Mouse (Mus musculus) liver, embryonic 12.5 days (tissue): ENCODE measurements around the gene Hyal6. TPM values are rescaled to one million over a fixed set of nuclear protein-coding genes. Genes with fewer than 3 reads are reported as not detected.

Experiments
- ATAC-seq: fragments of 200-750 bp; cut with Nextera tagmentation; 2 replicates; pipeline ENCODE4 v1.8.0; 2017; ENCODE audit warnings: moderate number of reproducible peaks, mild to moderate bottlenecking, moderate library complexity
- H3K27ac ChIP-seq: fragments of 300-500 bp; sonication (generic); 2 replicates; pipeline ENCODE4 v1.5.1; 2016; ENCODE audit warnings: mild to moderate bottlenecking
- H3K27me3 ChIP-seq: fragments of 300-500 bp; sonication (generic); replicated peaks from 2 replicates; pipeline ENCODE4 v1.6.1; 2016; ENCODE audit warnings: mild to moderate bottlenecking, moderate library complexity
- H3K36me3 ChIP-seq: fragments of 300-500 bp; sonication (generic); 2 replicates; pipeline ENCODE4 v1.6.1; 2016; ENCODE audit warnings: mild to moderate bottlenecking, moderate library complexity
- H3K4me1 ChIP-seq: fragments of 300-500 bp; sonication (generic); 2 replicates; pipeline ENCODE4 v1.6.1; 2016
- H3K4me2 ChIP-seq: fragments of 300-500 bp; sonication (generic); 2 replicates; pipeline ENCODE4 v1.6.1; 2016; ENCODE audit warnings: mild to moderate bottlenecking, moderate library complexity
- H3K4me3 ChIP-seq: fragments of 300-500 bp; sonication (generic); 2 replicates; pipeline ENCODE4 v1.5.1; 2016; ENCODE audit warnings: mild to moderate bottlenecking, moderate library complexity
- H3K9ac ChIP-seq: fragments of 300-500 bp; sonication (generic); 2 replicates; pipeline ENCODE4 v1.6.1; 2016; ENCODE audit warnings: mild to moderate bottlenecking, moderate library complexity
- H3K9me3 ChIP-seq: fragments of 300-500 bp; sonication (generic); replicated peaks from 2 replicates; pipeline ENCODE4 v1.6.1; 2016; ENCODE audit warnings: mild to moderate bottlenecking, moderate library complexity
- WGBS: fragments of 180-500 bp; shearing (Covaris S2); methylation state at CpG from one replicate; pipeline ENCODE4 v1.1.7; 2016; ENCODE audit not compliant: insufficient replicate concordance; 5-methylcytosine and 5-hydroxymethylcytosine counted together
- polyA plus RNA-seq: library from polyadenylated mRNA; unstranded; fragments of >200 nt; fragmentation: Nextera tagmentation; extraction: Ambion mirVana; gene quantifications from 2 replicates; pipeline ENCODE4 v1.2.1, GENCODE M21; 2016

The Hyal6 gene
- polyA plus RNA-seq, result not detected in 2 replicates

- no peak within 1 kb of the TSS for H3K9ac ChIP-seq
- no peaks in the 10 kb centered on the region for H3K27me3 ChIP-seq
- no peaks in the 10 kb centered on the region for H3K4me1 ChIP-seq
- no peaks in the 10 kb centered on the region for H3K9me3 ChIP-seq
- ATAC-seq, result no peak
- no peak within 1 kb of the TSS for H3K27ac ChIP-seq
- no peak within 1 kb of the TSS for H3K4me3 ChIP-seq
- WGBS, result 63% methylated on average over 3 of the region's 3 CpGs
- H3K36me3 ChIP-seq, result no peaks in the 10 kb centered on the region
- no peak within 1 kb of the TSS for H3K4me2 ChIP-seq
Measured at GRCm38 (mm10) chr6:24732945-24733344, at the start of gene Hyal6. Gene Hyal6, plus strand, starts transcription at chr6:24733245.

- H3K4me3 ChIP-seq, result no peak overlapping the region
- H3K9ac ChIP-seq, result no peak overlapping the region
- H3K4me2 ChIP-seq, result no peak overlapping the region
- H3K9me3 ChIP-seq, result no peaks in the 10 kb centered on the region
- ATAC-seq, result no peak
- H3K4me1 ChIP-seq, result no peaks in the 10 kb centered on the region
- no peaks in the 10 kb centered on the region for H3K27me3 ChIP-seq
- WGBS, result 53% methylated on average over 1 of the region's 1 CpGs
- no peaks in the 10 kb centered on the region for H3K36me3 ChIP-seq
- no peak overlapping the region for H3K27ac ChIP-seq
Measured at GRCm38 (mm10) chr6:24687871-24688270, 45.2 kb upstream of the Hyal6 start.

- Histone ChIP-seq H3K27me3 (no peaks in the 10 kb centered on the region), H3K9ac (no peak overlapping the region), H3K4me3 (no peak overlapping the region), H3K4me2 (no peak overlapping the region), H3K4me1 (no peaks in the 10 kb centered on the region), H3K27ac (no peak overlapping the region), H3K36me3 (no peaks in the 10 kb centered on the region), H3K9me3 (no peaks in the 10 kb centered on the region)
- WGBS, result 57% methylated on average over 11 of the region's 11 CpGs
- no peak for ATAC-seq
Measured at GRCm38 (mm10) chr6:24694455-24695410, 38.3 kb upstream of the Hyal6 start.

- no peak for ATAC-seq
- Histone ChIP-seq H3K4me2 (no peak overlapping the region), H3K36me3 (no peaks in the 10 kb centered on the region), H3K4me3 (no peak overlapping the region), H3K9me3 (no peaks in the 10 kb centered on the region), H3K27ac (no peak overlapping the region), H3K4me1 (no peaks in the 10 kb centered on the region), H3K27me3 (no peaks in the 10 kb centered on the region), H3K9ac (no peak overlapping the region)
- WGBS, result 69% methylated on average over 4 of the region's 4 CpGs
Measured at GRCm38 (mm10) chr6:24696117-24696516, 36.9 kb upstream of the Hyal6 start.

GRCm38 (mm10) chr6:24697216-24697615 is 35.8 kb upstream of the Hyal6 start:
- 65% methylated on average over 5 of the region's 5 CpGs for WGBS
- Histone ChIP-seq H3K4me1 (no peaks in the 10 kb centered on the region), H3K4me3 (no peak overlapping the region), H3K27me3 (no peaks in the 10 kb centered on the region), H3K4me2 (no peak overlapping the region), H3K9me3 (no peaks in the 10 kb centered on the region), H3K27ac (no peak overlapping the region), H3K36me3 (no peaks in the 10 kb centered on the region), H3K9ac (no peak overlapping the region)
- ATAC-seq, result no peak

- H3K4me3 ChIP-seq, result no peak overlapping the region
- H3K4me2 ChIP-seq, result no peak overlapping the region
- no peaks in the 10 kb centered on the region for H3K9me3 ChIP-seq
- H3K4me1 ChIP-seq, result no peaks in the 10 kb centered on the region
- no peak for ATAC-seq
- no peak overlapping the region for H3K9ac ChIP-seq
- no peaks in the 10 kb centered on the region for H3K36me3 ChIP-seq
- no peak overlapping the region for H3K27ac ChIP-seq
- no peaks in the 10 kb centered on the region for H3K27me3 ChIP-seq
- 66% methylated on average over 5 of the region's 5 CpGs for WGBS
Measured at GRCm38 (mm10) chr6:24707090-24707489, 26.0 kb upstream of the Hyal6 start.

- Histone ChIP-seq H3K27me3 (no peaks in the 10 kb centered on the region), H3K4me3 (no peak overlapping the region), H3K36me3 (no peaks in the 10 kb centered on the region), H3K9ac (no peak overlapping the region), H3K9me3 (no peaks in the 10 kb centered on the region), H3K4me2 (no peak overlapping the region), H3K27ac (no peak overlapping the region), H3K4me1 (no peaks in the 10 kb centered on the region)
- WGBS, result 54% methylated on average over 2 of the region's 2 CpGs
- no peak for ATAC-seq
Measured at GRCm38 (mm10) chr6:24707499-24707898, 25.5 kb upstream of the Hyal6 start.

- ATAC-seq, result no peak
- no peak overlapping the region for H3K27ac ChIP-seq
- H3K9me3 ChIP-seq, result no peaks in the 10 kb centered on the region
- H3K27me3 ChIP-seq, result no peaks in the 10 kb centered on the region
- WGBS, result 24% methylated on average over 13 of the region's 13 CpGs
- H3K4me2 ChIP-seq, result no peak overlapping the region
- no peaks in the 10 kb centered on the region for H3K36me3 ChIP-seq
- H3K9ac ChIP-seq, result no peak overlapping the region
- no peaks in the 10 kb centered on the region for H3K4me1 ChIP-seq
- H3K4me3 ChIP-seq, result no peak overlapping the region
Measured at GRCm38 (mm10) chr6:24721317-24722099, 11.5 kb upstream of the Hyal6 start.

GRCm38 (mm10) chr6:24728130-24728529 is 4.9 kb upstream of the Hyal6 start:
- no peaks in the 10 kb centered on the region for H3K27me3 ChIP-seq
- no peak overlapping the region for H3K4me3 ChIP-seq
- ATAC-seq, result no peak
- 21% methylated on average over 1 of the region's 1 CpGs for WGBS
- H3K4me1 ChIP-seq, result no peaks in the 10 kb centered on the region
- H3K4me2 ChIP-seq, result no peak overlapping the region
- H3K9ac ChIP-seq, result no peak overlapping the region
- H3K36me3 ChIP-seq, result no peaks in the 10 kb centered on the region
- H3K27ac ChIP-seq, result no peak overlapping the region
- H3K9me3 ChIP-seq, result no peaks in the 10 kb centered on the region

- H3K9ac ChIP-seq, result no peak overlapping the region
- no peak overlapping the region for H3K4me3 ChIP-seq
- WGBS, result 72% methylated on average over 6 of the region's 6 CpGs
- H3K36me3 ChIP-seq, result no peaks in the 10 kb centered on the region
- no peak overlapping the region for H3K4me2 ChIP-seq
- H3K4me1 ChIP-seq, result no peaks in the 10 kb centered on the region
- no peak for ATAC-seq
- no peaks in the 10 kb centered on the region for H3K9me3 ChIP-seq
- H3K27ac ChIP-seq, result no peak overlapping the region
- no peaks in the 10 kb centered on the region for H3K27me3 ChIP-seq
Measured at GRCm38 (mm10) chr6:24734565-24734964, 1.5 kb downstream of the Hyal6 start.

GRCm38 (mm10) chr6:24748029-24748428 is 15.0 kb downstream of the Hyal6 start, which contains the start of gene Hyal4:
Gene Hyal4, plus strand, starts transcription at chr6:24748329.
- no peak for ATAC-seq

GRCm38 (mm10) chr6:24759281-24759680 is 26.2 kb downstream of the Hyal6 start:
- Histone ChIP-seq H3K27me3 (no peaks in the 10 kb centered on the region), H3K27ac (no peak overlapping the region), H3K36me3 (no peaks in the 10 kb centered on the region), H3K4me3 (no peak overlapping the region), H3K4me2 (no peak overlapping the region), H3K4me1 (no peaks in the 10 kb centered on the region), H3K9me3 (no peaks in the 10 kb centered on the region), H3K9ac (no peak overlapping the region)
- no peak for ATAC-seq
- 73% methylated on average over 3 of the region's 3 CpGs for WGBS

More at GRCm38 (mm10) chr6:24748029-24748428, 15.0 kb downstream of the Hyal6 start, which contains the start of gene Hyal4:
- Histone ChIP-seq H3K36me3 (no peaks in the 10 kb centered on the region), H3K27me3 (no peaks in the 10 kb centered on the region), H3K27ac (no peak within 1 kb of the TSS), H3K4me1 (no peaks in the 10 kb centered on the region), H3K9ac (no peak within 1 kb of the TSS), H3K4me3 (no peak within 1 kb of the TSS), H3K4me2 (no peak within 1 kb of the TSS), H3K9me3 (no peaks in the 10 kb centered on the region)
- 64% methylated on average over 4 of the region's 4 CpGs for WGBS
